Mouse (Mus musculus) heart, adult 8-10 months (tissue): ENCODE measurements around the gene Shroom2. TPM values are rescaled to one million over a fixed set of nuclear protein-coding genes. Genes with fewer than 3 reads are reported as not detected.

Experiments used
- DNase-seq: peaks from one replicate; pipeline ENCODE4 v3.0.0; 2022; ENCODE audit warnings: low spot score
- total RNA-seq, 4 experiments: library from RNA; stranded (reverse); gene quantifications; 2 replicates each; pipeline ENCODE4 v1.2.4; 2022

The Shroom2 gene
- total RNA-seq, 4 experiments from 2014 or later: 3.2 to 5.1 (median 3.8) TPM

- no peak for DNase-seq
These were observed 65.6 kb downstream of the Shroom2 start for GRCm38 (mm10) chrX:152703624-152704023.

DNA sequence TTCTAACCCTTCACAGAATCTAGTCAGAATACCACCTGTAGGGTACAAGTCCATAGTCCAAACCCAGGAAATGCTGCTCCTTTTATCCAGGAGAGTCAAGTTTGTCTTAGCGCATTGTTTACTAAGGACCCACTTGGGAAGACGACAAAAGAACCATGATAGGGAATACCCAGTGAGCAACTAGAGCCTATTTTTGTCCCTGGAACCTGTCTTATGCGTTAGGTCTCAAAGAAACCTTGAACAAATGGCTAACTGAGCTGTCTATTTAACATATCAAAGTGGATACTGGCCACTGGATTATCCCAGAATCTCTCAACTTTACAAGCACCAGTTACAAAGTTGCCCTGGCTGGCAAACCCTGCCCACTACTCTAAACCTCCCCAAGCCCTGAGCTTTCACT, 67.6 kb downstream of the Shroom2 start:
- DNase-seq: no peak

DNA sequence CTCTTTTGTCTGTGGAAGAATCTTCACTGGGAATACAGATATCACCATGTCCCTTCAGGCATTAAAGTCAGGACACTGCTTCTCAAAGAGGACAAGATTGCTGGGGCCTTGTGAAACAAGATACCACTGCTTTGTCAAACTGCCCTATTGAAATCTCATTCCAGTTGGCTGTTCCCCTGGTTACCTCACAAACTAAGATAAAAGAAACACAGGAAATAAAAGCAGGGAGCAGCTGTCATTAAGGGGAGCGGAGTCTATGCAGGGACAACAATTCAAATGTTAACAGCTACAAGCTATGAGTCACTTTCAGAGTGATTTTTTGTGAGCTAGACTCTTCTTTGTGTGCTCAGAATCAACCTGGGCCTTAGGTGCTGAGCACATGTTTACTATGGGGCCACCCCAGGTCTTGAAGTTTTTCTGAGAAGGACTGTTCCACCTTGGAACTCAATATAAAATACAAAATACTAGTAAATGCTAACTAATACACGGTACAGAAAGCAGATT, 78.4 kb downstream of the Shroom2 start:
- no peak for DNase-seq

- DNase-seq: no peak
These were observed 90.0 kb downstream of the Shroom2 start for GRCm38 (mm10) chrX:152679190-152679814.

DNA sequence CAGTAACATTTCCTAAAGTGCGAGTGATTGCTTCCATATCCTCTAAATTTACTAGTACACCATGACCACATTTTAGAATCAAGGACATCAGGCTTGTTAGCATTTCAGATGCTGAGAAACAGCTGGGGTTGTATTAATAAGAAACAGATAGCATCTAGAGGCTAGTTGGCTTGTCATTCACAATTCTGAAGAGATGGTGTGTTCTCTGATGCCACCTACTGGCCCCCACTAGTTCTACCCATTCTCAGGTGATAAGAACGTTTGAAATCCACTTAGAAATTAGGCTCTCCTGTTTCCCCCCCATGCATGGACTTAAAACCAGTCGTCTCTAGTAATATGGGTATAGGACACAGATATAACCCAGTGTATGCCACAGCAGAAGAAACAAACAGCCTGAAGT, 92.9 kb downstream of the Shroom2 start:
- DNase-seq: no peak

DNA sequence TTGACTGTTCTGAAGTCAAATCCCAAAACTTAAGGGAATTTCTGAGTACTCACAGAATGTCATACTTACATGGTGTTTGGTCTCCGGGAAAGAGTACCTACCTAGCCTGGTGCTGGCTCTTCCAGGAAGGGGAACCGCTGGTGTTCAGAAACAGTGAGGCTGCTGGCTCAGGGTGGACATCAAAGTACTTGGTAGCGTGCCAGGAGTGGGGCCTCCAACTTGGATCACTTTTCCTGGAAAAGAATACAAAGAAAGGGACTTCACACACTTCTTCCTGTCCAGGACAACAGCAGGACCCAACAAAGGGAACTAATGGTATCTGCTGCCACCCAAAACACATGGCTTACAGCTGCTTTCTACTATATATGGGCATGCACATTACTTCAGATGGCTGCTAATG, 95.8 kb downstream of the Shroom2 start:
- no peak for DNase-seq

DNA sequence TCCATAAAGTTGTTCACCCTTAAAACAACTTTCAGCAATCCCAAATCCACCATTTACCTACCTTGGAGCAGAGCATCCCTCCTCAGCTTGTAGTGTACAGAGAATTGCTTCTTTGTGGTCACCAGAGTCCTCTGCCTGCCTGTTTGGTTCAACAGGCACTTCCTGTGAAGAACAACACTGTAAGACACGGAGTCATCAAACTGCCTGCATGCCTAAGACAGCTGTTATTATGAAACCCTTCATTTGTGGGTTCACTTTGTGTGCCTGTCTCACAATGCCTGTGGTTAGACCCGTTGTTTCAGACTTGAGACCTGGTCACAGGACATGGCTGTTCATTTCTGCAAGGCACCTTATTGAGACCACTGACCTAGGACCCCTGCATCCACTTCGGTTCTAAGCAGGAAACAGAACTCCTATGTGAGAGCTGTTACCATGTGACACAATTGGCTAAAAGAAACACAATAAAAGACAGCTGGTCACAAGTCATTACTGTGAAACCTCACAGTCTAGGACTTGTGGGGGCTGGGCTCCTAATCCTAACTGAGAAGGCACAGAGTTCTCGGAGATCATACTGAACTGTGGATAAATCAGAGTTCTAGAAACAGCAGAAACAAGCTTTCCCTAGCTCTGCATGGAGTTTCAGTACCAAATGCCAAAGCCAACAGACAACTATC, 111.8 kb downstream of the Shroom2 start:
- no peak for DNase-seq

GRCm38 (mm10) chrX:152656609-152656939, 112.7 kb downstream of the Shroom2 start:
- no peak for DNase-seq

DNA sequence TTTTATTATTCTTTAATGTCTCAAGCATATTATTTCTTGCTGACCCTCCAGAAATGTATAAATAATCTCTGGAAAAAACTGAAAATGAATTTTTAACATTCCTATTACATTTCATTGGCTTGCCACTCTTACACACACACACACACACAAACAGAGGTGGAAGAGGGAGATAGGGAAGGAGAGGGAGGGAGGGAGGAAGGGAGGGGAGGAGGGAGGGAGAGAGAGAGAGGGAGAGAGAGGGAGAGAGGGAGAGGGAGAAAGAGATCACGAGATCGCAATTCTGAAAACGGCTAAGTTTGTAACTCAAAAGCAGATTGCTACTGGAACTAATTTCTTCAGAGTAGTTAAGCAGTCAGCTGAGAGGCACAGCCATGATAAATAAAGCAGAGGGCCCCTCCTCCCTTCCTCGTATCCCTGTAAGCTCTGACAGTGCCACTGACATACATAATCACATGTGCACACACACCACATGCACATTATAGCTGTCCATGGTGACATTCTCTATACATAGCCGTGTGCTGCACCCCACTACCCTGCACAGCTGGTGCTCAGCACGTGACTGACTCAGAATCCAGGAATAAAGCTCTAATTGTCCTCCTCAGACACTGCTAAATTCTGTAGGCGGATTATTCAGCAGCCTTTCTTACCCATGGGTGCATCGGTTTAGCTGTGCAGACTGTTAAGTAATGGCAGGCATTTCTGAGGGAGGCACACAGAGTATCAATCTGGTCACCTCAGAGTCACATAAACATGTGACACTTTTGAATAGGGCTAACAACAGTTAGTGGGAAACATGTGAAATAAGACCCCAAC, 113.3 kb downstream of the Shroom2 start:
- no peak for DNase-seq

DNA sequence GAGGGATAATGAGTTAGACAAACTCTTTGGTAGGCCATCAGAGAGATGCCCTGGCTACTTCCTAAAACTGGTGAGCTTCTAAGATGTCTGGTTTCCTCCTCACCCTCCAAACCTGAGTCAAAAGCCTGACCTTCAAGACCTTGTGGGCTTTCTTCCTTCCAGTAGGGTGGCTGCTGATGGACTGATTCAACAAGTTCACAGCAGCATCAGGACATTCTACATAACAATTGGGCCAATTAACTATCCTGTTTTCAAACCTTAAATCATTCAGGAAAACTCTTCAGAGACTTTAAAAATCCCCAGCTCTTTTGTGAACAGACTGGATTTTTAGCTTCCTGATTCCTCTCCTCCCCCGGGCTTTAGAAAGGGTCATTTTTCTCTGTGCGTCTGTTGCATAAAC, 116.6 kb downstream of the Shroom2 start:
- no peak for DNase-seq

DNA sequence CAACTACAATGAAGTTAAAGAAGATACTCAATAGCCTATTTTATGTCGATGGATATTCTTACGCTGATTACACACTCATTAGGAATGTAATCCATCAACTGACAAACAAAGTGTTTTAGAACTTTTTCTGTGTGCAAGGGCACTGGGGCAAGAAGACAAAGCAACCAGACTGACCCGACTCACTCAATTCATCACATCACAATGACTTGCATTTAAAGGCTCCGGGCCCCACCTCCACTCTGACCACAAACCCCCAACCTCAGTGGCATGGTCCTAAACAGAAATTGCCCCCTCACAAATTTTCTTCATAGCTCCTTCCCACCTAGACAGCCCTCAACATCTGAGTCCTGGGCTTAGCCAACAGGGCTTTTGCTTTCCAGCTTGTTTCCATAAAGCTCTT, 124.4 kb downstream of the Shroom2 start:
- no peak for DNase-seq

- DNase-seq: no peak
These were observed 125.3 kb downstream of the Shroom2 start for GRCm38 (mm10) chrX:152643679-152644638.

DNA sequence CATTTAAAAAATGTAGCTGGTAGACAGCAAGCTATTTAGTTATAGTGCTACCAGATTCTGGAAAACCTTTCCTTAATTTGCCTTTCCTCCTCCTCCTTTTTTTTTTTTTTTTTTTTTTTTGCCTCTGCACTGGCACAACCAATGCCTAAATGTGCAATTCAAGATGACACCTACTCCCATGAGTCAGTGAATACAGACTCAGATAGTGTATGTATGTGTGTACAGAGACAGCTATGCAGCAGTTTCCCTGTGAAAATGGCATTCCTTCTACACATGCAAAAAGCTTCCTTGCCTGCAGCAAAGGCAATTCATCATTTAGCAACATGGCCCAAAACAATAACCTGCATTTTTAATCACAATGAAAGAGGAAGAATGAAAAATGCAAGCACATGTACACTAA, 126.1 kb downstream of the Shroom2 start:
- DNase-seq: no peak

GRCm38 (mm10) chrX:152642627-152643026, 126.6 kb downstream of the Shroom2 start:
- DNase-seq: no peak

GRCm38 (mm10) chrX:152635397-152635796, 133.9 kb downstream of the Shroom2 start:
- no peak for DNase-seq

DNA sequence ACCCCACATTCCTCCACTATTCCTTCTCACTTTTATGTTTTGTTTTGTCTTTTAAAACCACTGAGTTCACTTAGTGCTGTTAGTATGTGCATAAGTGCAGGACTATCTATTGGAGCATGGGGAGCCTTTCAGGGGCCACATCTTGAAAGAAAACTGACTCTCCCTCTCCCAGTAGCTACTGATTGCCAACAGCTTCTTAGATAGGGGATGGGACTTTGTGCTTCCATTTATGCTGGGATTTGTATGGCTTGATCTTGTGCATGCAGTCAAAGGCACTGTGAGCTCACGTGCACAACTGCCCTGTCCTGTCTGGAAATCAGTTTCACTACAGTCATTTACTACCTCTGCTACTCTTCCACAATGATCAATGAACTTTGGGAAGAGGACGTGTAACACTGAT, 147.9 kb downstream of the Shroom2 start:
- DNase-seq: no peak

DNA sequence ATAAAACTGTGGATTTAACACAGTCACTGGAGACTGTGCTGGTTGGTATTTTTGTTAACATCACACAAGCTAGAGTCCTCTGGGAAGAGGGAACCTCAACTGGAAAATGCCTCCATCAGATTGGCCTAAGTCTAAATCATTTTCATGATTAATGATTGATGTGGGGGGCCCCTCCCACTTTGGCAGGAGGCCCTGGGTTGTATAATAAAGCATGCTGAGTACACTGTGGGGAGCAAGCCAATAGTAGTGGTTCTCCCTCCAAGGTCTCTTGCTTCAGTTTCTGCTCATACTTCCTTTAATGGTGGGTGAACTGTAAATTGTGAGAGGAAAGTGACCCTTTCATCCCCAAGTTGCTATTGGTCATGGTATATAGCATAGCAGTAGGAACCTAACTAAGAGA, 148.3 kb downstream of the Shroom2 start:
- no peak for DNase-seq

- no peak for DNase-seq
These were observed 150.8 kb downstream of the Shroom2 start for GRCm38 (mm10) chrX:152618464-152618863.

- no peak for DNase-seq
These were observed 206.2 kb downstream of the Shroom2 start, which contains the start of gene Cldn34a for GRCm38 (mm10) chrX:152563034-152563433. TSS of gene Cldn34a (plus strand) at chrX:152563334.
